Mouse (Mus musculus): ENCODE measurements around the gene Epgn.

DNA sequence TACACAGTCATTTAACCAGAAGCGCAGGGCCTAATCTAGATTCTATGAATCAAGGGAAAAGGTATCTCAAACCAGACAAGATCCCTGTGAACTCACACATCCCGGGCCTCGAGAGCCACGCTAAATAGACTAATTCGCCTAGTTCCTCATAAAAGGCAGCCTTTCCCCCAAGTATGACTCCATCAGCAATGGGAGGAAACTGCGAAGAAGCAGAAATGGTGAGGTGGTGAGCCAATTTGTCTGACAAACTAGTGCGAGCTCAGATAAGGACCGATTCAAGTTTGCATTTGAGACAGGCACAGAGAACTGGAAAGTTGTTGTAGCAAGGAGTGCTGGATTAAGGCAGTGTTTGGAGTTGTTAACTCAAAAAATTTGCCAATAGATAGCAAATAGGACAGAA, 46.4 kb downstream of the Epgn start:
- TF ChIP-seq CTCF (IDR thresholded peaks at IDR 0.05; ENCODE audit: borderline replicate concordance, extremely low read depth, insufficient read depth, insufficient read length) (no peak), POLR2A (IDR thresholded peaks at IDR 0.05; ENCODE audit: borderline replicate concordance, extremely low read depth, insufficient read depth, insufficient read length, poor library complexity, severe bottlenecking) (no peak)

Data from brain, embryonic 14.5 days (tissue).